Mouse (Mus musculus) forebrain, embryonic 14.5 days (tissue): ENCODE measurements around the gene Mst1r. TPM values are rescaled to one million over a fixed set of nuclear protein-coding genes. Genes with fewer than 3 reads are reported as not detected.
A peak's percentile ranks its signal among the peaks of the same experiment; 100 is the strongest.

Experiments
- ATAC-seq: fragments of 200-750 bp; cut with Nextera tagmentation; 2 replicates; pipeline ENCODE4 v1.8.0; 2017; ENCODE audit warnings: mild to moderate bottlenecking, moderate library complexity
- DNase-seq: peaks from one replicate; pipeline ENCODE4 v3.0.0-alpha.2; 2015; ENCODE audit warnings: low spot score
- H3K27ac ChIP-seq: fragments of 300-500 bp; sonication (generic); 2 replicates; pipeline ENCODE4 v1.5.1; 2014; ENCODE audit warnings: low read depth, mild to moderate bottlenecking, control low read depth, low read length, moderate library complexity
- H3K27me3 ChIP-seq: fragments of 300-500 bp; sonication (generic); replicated peaks from 2 replicates; pipeline ENCODE4 v1.6.1; 2014; ENCODE audit warnings: low read length, control low read depth, mixed read lengths; ENCODE audit not compliant: control insufficient read depth, insufficient read depth
- H3K36me3 ChIP-seq: fragments of 300-500 bp; sonication (generic); 2 replicates; pipeline ENCODE4 v1.6.1; 2014; ENCODE audit warnings: low read length, control low read depth; ENCODE audit not compliant: control insufficient read depth, insufficient read depth
- H3K4me1 ChIP-seq: fragments of 300-500 bp; sonication (generic); 2 replicates; pipeline ENCODE4 v1.6.1; 2014; ENCODE audit warnings: antibody characterized with exemption, low read length, control low read depth; ENCODE audit not compliant: control insufficient read depth, insufficient read depth
- H3K4me2 ChIP-seq: fragments of 300-500 bp; sonication (generic); 2 replicates; pipeline ENCODE4 v1.6.1; 2014; ENCODE audit warnings: mild to moderate bottlenecking, control low read depth, low read length
- H3K4me3 ChIP-seq: fragments of 300-500 bp; sonication (generic); 2 replicates; pipeline ENCODE4 v1.5.1; 2014; ENCODE audit warnings: low read depth, low read length, control low read depth
- H3K9ac ChIP-seq: fragments of 300-500 bp; sonication (generic); 2 replicates; pipeline ENCODE4 v1.6.1; 2014; ENCODE audit warnings: mild to moderate bottlenecking, low read length, control low read depth, moderate library complexity
- H3K9me3 ChIP-seq: fragments of 300-500 bp; sonication (generic); replicated peaks from 2 replicates; pipeline ENCODE4 v1.6.1; 2016; ENCODE audit warnings: low read length, control low read depth, mixed read lengths; ENCODE audit not compliant: control insufficient read depth
- WGBS: fragments of 180-500 bp; shearing (Covaris S2); extraction: QIAGEN DNeasy Blood & Tissue Kit; methylation state at CpG from one replicate; pipeline ENCODE4 v1.1.7; 2014; 5-methylcytosine and 5-hydroxymethylcytosine counted together
- polyA plus RNA-seq: library from polyadenylated mRNA; unstranded; fragments of >200 nt; fragmentation: Nextera tagmentation; extraction: Ambion mirVana; gene quantifications from 2 replicates; pipeline ENCODE4 v1.2.1, GENCODE M21; 2014

The Mst1r gene
- polyA plus RNA-seq, 1 experiment from 2014 or later, result 0.23 TPM

DNA sequence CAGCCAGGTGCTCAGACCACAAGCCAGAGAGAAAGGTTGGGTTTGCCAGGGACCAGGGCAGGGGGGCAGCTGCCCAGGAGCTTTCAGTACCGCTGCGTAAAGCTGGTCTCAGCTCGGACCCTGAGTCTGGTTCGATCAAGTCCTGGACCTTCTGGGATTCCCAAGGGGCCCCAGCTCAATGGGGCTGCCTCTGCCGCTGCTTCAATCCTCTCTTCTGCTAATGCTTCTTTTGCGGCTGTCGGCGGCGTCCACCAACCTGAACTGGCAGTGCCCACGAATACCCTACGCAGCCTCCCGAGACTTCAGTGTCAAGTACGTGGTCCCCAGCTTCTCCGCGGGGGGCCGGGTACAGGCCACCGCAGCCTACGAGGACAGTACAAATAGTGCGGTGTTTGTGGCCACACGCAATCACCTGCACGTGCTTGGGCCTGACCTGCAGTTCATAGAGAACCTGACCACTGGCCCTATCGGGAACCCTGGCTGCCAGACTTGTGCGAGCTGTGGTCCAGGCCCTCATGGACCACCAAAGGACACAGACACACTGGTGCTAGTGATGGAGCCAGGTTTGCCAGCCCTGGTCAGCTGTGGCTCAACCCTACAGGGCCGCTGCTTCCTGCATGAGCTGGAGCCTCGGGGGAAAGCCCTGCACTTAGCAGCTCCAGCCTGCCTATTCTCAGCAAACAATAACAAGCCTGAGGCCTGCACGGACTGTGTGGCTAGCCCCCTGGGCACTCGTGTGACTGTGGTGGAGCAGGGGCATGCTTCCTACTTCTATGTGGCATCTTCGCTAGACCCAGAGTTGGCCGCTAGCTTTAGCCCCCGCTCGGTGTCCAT lies 511 bp downstream of the Mst1r start:
- H3K27ac ChIP-seq, result no peak overlapping the region
- 0 out of 2 replicates have a peak overlapping the region, but pooled peaks have one; percentile 10 for H3K4me3 ChIP-seq
- peak overlapping the region; percentile 43; the same call in 1 of the 2 replicates for H3K9ac ChIP-seq
- ATAC-seq (0 out of 2 replicates have a peak, but pooled peaks have one; percentile 2), DNase-seq (no peak)
- peaks cover 6% of the 10 kb centered on the region; the same call in 1 of the 2 replicates for H3K4me1 ChIP-seq
- H3K27me3 ChIP-seq, result no peaks in the 10 kb centered on the region
- H3K9me3 ChIP-seq, result no peaks in the 10 kb centered on the region
- peak overlapping the region; percentile 49 for H3K4me2 ChIP-seq
- 45% methylated on average over 31 of the region's 31 CpGs for WGBS
- peaks cover 4% of the 10 kb centered on the region for H3K36me3 ChIP-seq

- no peaks in the 10 kb centered on the region for H3K9me3 ChIP-seq
- ATAC-seq (no peak), DNase-seq (no peak)
- no peak overlapping the region for H3K27ac ChIP-seq
- no peak overlapping the region for H3K4me2 ChIP-seq
- H3K36me3 ChIP-seq, result peaks cover 2% of the 10 kb centered on the region
- H3K4me3 ChIP-seq, result no peak overlapping the region
- 85% methylated on average over 14 of the region's 14 CpGs for WGBS
- no peaks in the 10 kb centered on the region for H3K27me3 ChIP-seq
- H3K9ac ChIP-seq, result no peak overlapping the region
- H3K4me1 ChIP-seq, result peaks cover 6% of the 10 kb centered on the region; the same call in 1 of the 2 replicates
Measured at GRCm38 (mm10) chr9:107907801-107908120, 1.1 kb downstream of the Mst1r start.

DNA sequence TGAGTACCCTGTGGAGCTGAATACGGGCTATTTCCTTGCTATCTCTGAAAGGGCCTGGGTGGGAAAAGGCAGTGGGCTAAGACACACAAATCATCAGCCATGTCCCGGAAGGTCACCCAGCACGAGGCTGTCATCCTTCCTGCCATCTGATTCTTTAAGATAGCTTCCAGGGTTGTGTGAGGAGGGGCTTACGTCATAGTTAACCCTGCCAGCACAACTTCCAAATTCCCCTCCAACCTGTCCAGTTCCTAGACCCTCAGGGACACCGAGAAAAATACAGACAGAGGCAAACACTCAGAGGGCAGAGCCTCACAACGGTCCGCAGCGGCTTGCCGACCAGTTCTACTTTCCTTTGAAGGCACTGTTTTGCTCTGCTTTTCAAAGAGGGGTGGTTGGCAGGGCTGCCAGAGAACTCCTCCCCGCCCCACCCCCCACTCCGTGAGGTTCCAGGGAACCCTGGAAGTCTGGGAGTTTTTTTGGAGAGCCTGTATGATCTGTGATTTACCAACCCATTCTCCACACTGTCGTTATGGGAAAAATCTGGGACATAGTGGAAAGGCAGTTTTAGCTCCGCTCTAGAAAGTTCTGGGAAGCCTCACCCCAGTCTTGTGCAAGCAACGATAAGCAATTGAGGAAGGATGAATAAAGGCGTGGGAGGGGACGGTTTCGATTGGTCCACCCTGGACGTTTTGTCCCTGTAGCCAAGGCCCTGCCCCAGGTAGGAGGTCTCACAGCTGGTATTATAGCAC lies 1.9 kb downstream of the Mst1r start:
- Histone ChIP-seq H3K9ac (no peak overlapping the region), H3K27me3 (no peaks in the 10 kb centered on the region), H3K4me3 (no peak overlapping the region), H3K36me3 (no peaks in the 10 kb centered on the region), H3K4me1 (peaks cover 6% of the 10 kb centered on the region; the same call in 1 of the 2 replicates), H3K4me2 (no peak overlapping the region), H3K27ac (no peak overlapping the region), H3K9me3 (no peaks in the 10 kb centered on the region)
- ATAC-seq (no peak), DNase-seq (no peak)
- 23% methylated on average over 18 of the region's 18 CpGs for WGBS

- DNase-seq (no peak), ATAC-seq (no peak)
- no peaks in the 10 kb centered on the region for H3K36me3 ChIP-seq
Measured at GRCm38 (mm10) chr9:107910025-107910769, 3.5 kb downstream of the Mst1r start.

DNA sequence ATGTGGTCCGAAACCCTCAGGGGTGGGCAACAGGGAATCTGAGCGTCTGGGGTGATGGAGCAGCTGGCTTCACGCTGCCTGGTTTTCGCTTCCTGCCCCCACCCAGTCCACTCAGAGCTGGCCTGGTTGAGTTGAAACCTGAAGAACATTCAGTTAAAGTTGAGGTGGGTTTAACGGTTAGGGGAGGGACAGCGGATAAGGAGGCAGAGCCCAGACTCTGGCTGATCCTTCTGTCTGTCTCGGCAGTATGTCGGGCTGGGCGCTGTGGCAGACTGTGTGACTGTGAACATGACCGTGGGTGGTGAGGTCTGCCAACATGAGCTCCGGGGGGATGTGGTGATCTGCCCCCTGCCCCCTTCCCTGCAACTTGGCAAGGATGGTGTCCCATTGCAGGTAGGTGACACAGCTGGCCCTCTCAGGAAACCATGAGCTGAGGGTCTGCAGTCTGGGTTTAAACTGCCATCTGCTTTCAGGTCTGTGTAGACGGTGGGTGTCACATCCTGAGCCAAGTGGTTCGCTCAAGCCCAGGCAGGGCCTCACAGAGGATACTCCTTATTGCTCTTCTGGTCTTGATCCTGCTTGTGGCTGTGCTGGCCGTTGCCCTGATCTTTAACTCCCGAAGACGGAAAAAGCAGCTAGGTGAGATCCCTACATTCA lies 8.2 kb downstream of the Mst1r start:
- 87% methylated on average over 16 of the region's 16 CpGs for WGBS
- ATAC-seq, result no peak
- Histone ChIP-seq H3K9me3 (no peaks in the 10 kb centered on the region), H3K27ac (no peak overlapping the region), H3K9ac (no peak overlapping the region), H3K4me2 (no peak overlapping the region), H3K4me1 (0 out of 2 replicates have a peak, but pooled peaks cover 4% of the 10 kb centered on the region), H3K36me3 (no peaks in the 10 kb centered on the region), H3K4me3 (no peak overlapping the region), H3K27me3 (no peaks in the 10 kb centered on the region)
- DNase-seq, result no peak

More at GRCm38 (mm10) chr9:107910025-107910769, 3.5 kb downstream of the Mst1r start:
- Histone ChIP-seq H3K4me1 (peaks cover 6% of the 10 kb centered on the region; the same call in 1 of the 2 replicates), H3K27me3 (no peaks in the 10 kb centered on the region), H3K9ac (no peak overlapping the region), H3K4me3 (no peak overlapping the region), H3K4me2 (no peak overlapping the region), H3K9me3 (no peaks in the 10 kb centered on the region), H3K27ac (no peak overlapping the region)
- WGBS, result 88% methylated on average over 15 of the region's 15 CpGs

DNA sequence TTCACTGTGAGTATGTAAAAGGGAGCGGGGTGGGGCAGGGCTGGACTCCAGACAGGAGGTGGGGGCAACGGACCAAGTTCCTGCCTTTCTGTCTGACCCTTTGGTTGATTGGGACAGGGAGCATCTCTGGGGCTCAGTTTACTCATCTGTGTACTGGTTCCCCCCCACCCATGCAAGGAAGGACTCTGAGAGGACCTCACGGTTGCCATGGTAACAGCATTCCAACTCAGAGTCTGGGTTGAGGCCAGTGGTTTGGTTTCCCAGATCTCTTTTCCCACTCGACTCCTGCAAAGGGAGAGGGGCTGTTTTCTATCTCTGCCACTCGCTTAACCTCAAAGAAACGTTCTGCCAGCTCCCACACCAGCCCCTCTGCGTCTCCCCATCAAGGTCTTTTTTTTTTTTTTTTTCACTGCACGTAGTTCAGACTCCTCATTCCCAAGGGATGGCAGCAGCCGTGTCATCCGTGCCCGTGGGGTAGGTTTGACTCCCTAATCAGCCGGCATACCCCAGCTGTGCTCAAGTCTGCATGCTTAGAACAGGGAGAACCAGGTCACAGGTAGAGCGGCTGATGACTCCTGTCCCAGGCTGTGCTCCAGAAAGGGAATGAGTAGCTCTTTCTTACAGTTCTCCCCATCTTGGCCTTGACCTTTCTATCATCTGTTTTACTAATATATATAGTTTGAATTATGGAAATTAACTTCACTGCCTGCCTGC lies 11.4 kb downstream of the Mst1r start:
- no peak overlapping the region for H3K9ac ChIP-seq
- 0 out of 2 replicates have a peak, but pooled peaks cover 4% of the 10 kb centered on the region for H3K4me1 ChIP-seq
- ATAC-seq, result no peak
- H3K27ac ChIP-seq, result no peak overlapping the region
- DNase-seq, result peak; percentile 65
- no peak overlapping the region for H3K4me2 ChIP-seq
- no peaks in the 10 kb centered on the region for H3K27me3 ChIP-seq
- 43% methylated on average over 13 of the region's 13 CpGs for WGBS
- H3K9me3 ChIP-seq, result no peaks in the 10 kb centered on the region
- H3K4me3 ChIP-seq, result no peak overlapping the region
- H3K36me3 ChIP-seq, result no peaks in the 10 kb centered on the region

GRCm38 (mm10) chr9:107918884-107919283 lies 12.2 kb downstream of the Mst1r start:
- Histone ChIP-seq H3K4me3 (no peak overlapping the region), H3K27ac (no peak overlapping the region)
- ATAC-seq, result no peak

DNA sequence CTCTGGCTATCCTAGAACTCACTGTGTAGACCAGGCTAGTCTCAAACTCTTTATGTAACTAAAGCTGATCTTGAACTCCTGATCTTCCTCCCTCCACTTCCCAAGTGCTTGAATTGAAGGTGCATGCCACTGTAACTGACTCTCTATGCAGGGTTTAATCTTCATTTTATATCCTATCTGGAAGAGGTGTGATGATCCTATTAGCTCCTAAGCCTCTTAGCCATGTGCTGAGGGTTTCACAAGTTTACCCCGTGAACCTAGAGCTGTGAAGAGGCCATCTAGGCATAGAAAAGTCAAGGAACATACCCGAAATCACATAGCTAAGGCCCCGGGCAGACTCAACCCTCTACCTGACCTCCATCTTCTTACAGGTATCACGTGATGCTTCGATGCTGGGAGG lies 12.8 kb downstream of the Mst1r start:
- no peaks in the 10 kb centered on the region for H3K9me3 ChIP-seq
- no peak overlapping the region for H3K27ac ChIP-seq
- no peaks in the 10 kb centered on the region for H3K27me3 ChIP-seq
- WGBS, result 86% methylated on average over 5 of the region's 5 CpGs
- DNase-seq (no peak), ATAC-seq (no peak)
- H3K4me2 ChIP-seq, result no peak overlapping the region
- peaks cover 7% of the 10 kb centered on the region; the same call in 1 of the 2 replicates for H3K4me1 ChIP-seq
- H3K9ac ChIP-seq, result no peak overlapping the region
- H3K4me3 ChIP-seq, result no peak overlapping the region
- no peaks in the 10 kb centered on the region for H3K36me3 ChIP-seq

More at GRCm38 (mm10) chr9:107918884-107919283, 12.2 kb downstream of the Mst1r start:
- Histone ChIP-seq H3K9ac (no peak overlapping the region), H3K4me2 (no peak overlapping the region), H3K4me1 (0 out of 2 replicates have a peak, but pooled peaks cover 4% of the 10 kb centered on the region), H3K9me3 (no peaks in the 10 kb centered on the region), H3K27me3 (no peaks in the 10 kb centered on the region), H3K36me3 (no peaks in the 10 kb centered on the region)
- no peak for DNase-seq
- WGBS, result 84% methylated on average over 6 of the region's 6 CpGs
